Mouse (Mus musculus) gastrocnemius, postnatal 4 days (tissue): ENCODE data around the gene Serpinb7. TPM values are rescaled to one million over a fixed set of nuclear protein-coding genes. Genes with fewer than 3 reads are reported as not detected.
A peak's percentile ranks its signal among the peaks of the same experiment; 100 is the strongest.

Experiments
- DNase-seq, 2 experiments: peaks; one replicate each; pipeline ENCODE4 v3.0.0; 2021 to 2022; ENCODE audit warnings: low spot score in 2 of 2, mixed read lengths in 2 of 2
- total RNA-seq, 2 experiments: library from RNA; stranded (reverse); gene quantifications; 2 replicates each; pipeline ENCODE4 v1.2.3; 2021

The Serpinb7 gene
- total RNA-seq, 2 experiments from 2014 or later, result not detected

DNA sequence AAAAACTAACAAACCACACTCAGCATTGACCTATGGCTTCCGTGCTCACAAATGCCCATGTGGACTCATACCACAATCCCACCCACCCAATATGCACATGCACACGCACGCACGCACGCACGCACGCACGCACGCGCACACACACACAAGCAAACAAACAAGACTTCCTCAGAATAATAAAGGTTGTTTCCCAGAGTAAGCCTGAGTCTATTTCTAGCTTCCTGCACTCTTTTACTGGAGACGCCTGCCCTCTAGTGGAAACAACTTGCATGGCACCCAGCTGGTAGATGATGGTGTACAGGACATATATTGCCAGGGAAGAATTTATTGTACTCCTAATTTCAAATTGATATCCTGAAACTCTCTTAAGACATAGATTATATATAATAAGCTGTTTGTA, 82.0 kb downstream of the Serpinb7 start:
- DNase-seq, result peak; percentile 33 to 46

DNA sequence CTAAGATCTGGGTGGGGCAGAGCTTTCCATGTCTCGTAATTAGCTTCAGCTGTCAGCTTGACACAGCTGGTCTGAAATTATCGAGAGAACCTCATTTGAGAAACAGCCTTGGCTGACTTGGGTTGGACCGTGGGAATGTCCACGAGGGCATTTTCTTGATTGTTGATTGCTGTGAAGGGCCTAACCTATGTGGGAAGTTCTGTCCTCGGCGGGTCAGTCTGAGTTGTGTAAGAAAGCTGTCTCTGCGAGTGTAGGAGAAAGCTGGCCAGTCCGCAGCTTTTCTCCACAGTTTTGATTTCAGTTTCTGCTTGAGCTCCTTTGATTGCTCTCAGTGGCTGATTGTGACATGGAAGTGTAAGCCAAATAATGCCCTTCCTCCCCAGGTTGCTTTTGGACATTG, 90.1 kb downstream of the Serpinb7 start:
- DNase-seq, result no peak

DNA sequence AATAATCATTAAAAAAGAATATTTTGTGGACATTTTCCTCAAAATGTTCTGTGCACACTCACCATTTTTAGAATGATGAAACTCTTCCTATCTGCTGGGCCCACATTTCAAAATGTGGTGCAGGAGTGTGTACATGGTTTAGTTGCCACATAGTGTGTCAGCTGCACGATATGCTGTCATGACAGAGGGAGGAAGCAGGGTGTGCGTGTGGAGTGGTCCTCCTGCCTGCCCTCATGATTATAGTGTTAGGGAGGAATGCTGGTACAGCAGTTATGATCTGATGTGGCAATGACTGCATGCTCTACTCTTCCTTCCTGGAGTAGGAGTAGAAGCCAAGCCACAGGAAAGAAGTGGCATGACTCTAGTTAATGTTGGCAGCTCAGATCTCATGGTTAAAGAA, 97.3 kb downstream of the Serpinb7 start:
- no peak for DNase-seq

DNA sequence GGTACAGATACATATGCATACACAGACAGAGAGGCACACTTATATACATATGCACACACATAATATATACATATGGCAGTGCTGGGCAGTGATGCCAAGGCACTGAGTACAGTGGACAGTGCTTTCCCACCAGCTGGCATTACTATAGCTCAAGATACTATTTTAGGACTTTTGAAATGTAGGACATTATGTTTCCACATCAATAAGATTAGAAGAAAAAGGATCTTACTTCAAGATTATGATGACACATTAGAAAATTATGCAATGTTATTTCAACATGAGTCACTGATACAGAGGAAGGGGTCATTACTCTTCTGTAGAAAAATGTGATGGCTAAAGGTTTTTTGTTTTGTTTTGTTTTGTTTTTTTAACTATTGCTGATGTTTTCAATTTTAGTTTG, 102.6 kb downstream of the Serpinb7 start:
- DNase-seq, result no peak

Other genes starting within 250 kb of the Serpinb7 start
- not detected for gene Serpinb3b, start 121.3 kb upstream of the Serpinb7 start, total RNA-seq
- not detected for gene Serpinb3c, start 121.3 kb upstream of the Serpinb7 start, total RNA-seq
- gene Serpinb11, start 38.5 kb upstream of the Serpinb7 start, total RNA-seq, result not detected
- gene Serpinb2, start 111.8 kb downstream of the Serpinb7 start, total RNA-seq, result under 1 TPM in 1 of 2 experiments, not detected in 1; 0.21 TPM
- gene Serpinb8, start 190.4 kb downstream of the Serpinb7 start, total RNA-seq, result 1 to 10 TPM; 6.0 to 6.4 TPM